Mouse (Mus musculus) left cerebral cortex, postnatal 25 days (tissue): ENCODE measurements at regions not wholly inside any gene's neighbourhood (a gene's known extent, or its start where the extent isn't known, plus 50 kb on each side); places are given as distances from the start of the nearest gene placed in this dataset.

Source experiments
- DNase-seq, 2 experiments: peaks; one replicate each; pipeline ENCODE4 v3.0.0; 2022; ENCODE audit warnings: low spot score in 2 of 2, mixed read lengths in 1 of 2
- intact Hi-C: fragments of 180-260 bp; cut with DNase I; formaldehyde crosslinking; loops from one replicate; pipeline ENCODE4 v1.15.1; 2025

DNA sequence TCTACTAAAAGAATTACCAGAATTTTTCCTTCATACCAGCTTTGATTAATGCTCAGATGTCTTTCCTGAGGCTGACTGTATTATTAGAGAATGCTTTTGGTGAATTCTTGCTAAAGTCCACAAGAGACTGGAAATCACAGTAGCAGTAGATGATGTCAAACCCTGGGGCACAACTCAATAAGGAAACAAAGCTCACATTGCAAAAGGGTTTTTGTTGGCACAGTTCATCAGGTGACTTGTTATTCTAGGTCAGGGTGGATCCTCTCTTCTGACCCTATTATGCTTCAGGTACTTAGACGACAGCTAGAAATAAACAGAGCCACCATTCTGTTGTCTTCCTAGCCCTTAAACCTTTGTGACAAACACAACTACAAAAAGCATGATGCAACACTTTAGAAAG, 128.2 kb upstream of the Ahr start:
- intact Hi-C loops: no loop called here
- DNase-seq: no peak

GRCm38 (mm10) chr12:35656563-35656962, 121.7 kb upstream of the Ahr start:
- intact Hi-C loops: no loop called here
- DNase-seq: peak in 1 of 2 experiments; percentile 4

DNA sequence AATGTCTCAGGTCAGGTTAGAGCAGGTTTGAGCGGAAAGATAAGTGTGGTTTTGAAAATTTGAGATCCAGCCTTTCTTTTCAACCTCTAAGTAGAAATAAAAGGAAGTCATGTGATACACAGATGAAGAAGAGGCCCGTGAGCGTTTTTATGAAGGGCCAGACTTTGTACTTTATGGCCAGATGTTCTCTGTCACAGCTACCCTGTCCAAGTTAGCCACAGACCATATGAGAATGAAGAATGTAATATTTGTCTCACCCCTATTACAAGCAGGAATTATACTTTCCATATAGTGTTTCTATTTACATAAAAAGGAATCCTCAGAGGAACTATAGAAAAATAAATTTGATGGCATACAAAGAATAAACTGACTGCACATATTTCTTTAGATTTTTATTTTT, 114.9 kb upstream of the Ahr start:
- no peak for DNase-seq
- intact Hi-C loops: no loop called here

DNA sequence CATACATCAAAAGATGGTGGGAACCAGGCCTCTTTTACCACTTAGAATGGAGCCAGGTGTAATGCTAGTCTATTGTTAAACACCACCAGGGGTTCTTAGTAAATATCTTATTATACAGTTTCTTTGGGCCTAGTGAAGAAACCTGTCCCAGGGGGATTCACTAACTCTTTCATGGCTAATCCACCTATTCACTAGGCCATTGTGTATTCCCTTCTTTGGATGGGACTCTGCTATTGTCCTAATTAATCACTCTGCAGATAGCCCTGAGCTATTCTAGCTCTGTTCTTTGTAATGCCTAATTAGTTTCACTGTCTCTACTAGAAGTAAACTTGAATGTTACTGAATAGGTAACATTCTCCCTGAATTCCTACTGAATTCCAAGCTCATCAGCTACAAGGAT, 107.6 kb upstream of the Ahr start:
- no peak for DNase-seq

GRCm38 (mm10) chr12:35641741-35642140, 106.9 kb upstream of the Ahr start:
- DNase-seq: no peak
- intact Hi-C loops: no loop called here

More for the DNA sequence above, 107.6 kb upstream of the Ahr start:
- intact Hi-C loops: no loop called here

- no peak for DNase-seq
- intact Hi-C loops: no loop called here
These were observed 106.1 kb upstream of the Ahr start for GRCm38 (mm10) chr12:35640911-35641345.

GRCm38 (mm10) chr12:35623484-35623883, 88.6 kb upstream of the Ahr start:
- no peak for DNase-seq
- intact Hi-C loops: loop anchor here (5.0 kb wide), 1 partner anchor 41 kb away; no protein-coding TSS in a partner anchor

GRCm38 (mm10) chr12:35614885-35615284, 80.0 kb upstream of the Ahr start:
- intact Hi-C loops: no loop called here

DNA sequence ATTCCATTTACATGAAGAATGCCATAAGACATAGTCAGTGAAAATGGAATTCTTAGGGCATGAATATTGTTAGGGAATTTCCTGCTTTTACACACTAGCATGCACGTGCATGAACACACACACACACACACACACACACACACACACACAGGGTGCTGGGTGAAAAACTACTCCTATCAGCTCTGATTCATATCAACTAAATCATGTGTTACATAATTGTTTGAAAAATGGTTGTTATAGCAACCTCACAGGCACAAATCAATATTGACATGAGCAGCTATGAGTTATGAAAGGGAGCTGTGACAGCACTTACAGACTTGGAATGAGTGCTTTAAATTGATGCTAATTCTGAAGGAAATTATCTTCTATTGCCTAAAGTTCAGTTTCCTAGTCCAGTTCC, 72.8 kb upstream of the Ahr start:
- intact Hi-C loops: no loop called here
- no peak for DNase-seq

More at GRCm38 (mm10) chr12:35614885-35615284, 80.0 kb upstream of the Ahr start:
- DNase-seq: no peak

DNA sequence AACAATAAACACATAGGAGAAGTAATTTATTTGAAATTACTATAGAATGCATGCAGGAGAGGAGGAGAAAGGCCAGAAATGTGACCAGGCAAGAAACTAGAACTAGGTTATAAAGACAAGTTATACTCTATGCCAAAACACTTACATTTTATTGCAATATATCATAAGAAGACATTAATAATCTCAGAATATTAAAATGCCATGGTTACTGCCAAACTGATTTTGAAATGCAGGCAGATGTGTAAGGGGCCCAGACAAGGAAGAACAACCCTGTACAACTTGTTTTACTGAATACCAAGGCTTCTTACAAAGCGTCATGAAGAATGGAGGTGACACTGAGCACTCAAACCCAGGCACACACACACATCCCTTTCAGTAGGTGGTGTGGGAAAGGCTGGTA, 68.9 kb upstream of the Ahr start:
- DNase-seq: no peak
- intact Hi-C loops: no loop called here

- intact Hi-C loops: no loop called here
- no peak for DNase-seq
These were observed 67.8 kb upstream of the Ahr start for GRCm38 (mm10) chr12:35602589-35602988.

- intact Hi-C loops: no loop called here
- DNase-seq: no peak
These were observed 63.5 kb upstream of the Ahr start for GRCm38 (mm10) chr12:35598298-35598697.

DNA sequence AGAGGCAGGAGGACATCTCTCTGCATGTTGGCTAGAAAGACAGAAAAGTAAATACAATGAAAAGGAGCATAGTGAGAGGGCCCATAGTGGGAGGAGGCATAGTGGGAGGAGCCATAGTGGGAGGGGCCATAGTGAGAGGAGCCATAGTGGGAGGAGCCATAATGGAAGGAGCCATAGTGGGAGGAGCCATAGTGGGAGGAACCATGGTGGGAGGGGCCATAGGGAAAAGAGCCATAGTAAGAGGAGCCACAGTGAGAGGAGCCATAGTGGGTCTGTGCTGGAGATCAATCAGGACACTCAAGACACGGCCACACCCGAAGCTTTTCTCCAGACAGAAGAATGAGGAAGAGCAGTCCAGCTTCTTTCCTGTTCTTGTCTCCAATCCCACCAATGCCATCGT, 58.0 kb upstream of the Ahr start:
- intact Hi-C loops: no loop called here
- no peak for DNase-seq
